Mouse (Mus musculus): ENCODE results near the gene Med21.

Med21 gene

DNA sequence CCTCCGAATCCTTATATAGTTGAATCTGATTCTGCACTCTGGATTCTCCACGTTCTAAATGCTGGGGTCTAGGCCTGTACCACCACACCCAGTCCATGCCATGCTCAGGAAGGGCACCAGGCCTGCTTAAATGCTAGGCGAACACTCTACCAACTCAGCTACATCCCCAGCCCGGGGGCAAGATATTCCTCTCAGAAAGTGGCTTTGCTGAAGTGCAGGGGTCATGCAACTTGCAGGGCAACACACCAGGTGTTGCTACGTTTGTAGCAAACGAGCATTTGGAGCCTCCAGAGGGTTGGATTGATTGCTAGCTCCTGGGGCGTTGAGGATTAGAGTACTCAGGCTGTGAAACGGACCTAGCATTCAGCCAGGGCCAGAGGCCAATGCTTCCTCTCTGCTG is 9.2 kb upstream of the Med21 start:
- Histone ChIP-seq H3K27me3 (ENCODE audit: control insufficient read depth, insufficient read depth, low read length, poor library complexity, severe bottlenecking) (no peaks in the 10 kb centered on the region), H3K36me3 (ENCODE audit: control insufficient read depth, insufficient read depth, low read length, poor library complexity, severe bottlenecking) (no peaks in the 10 kb centered on the region)
- no peak for DNase-seq (ENCODE audit: low read depth, low spot score)

DNA sequence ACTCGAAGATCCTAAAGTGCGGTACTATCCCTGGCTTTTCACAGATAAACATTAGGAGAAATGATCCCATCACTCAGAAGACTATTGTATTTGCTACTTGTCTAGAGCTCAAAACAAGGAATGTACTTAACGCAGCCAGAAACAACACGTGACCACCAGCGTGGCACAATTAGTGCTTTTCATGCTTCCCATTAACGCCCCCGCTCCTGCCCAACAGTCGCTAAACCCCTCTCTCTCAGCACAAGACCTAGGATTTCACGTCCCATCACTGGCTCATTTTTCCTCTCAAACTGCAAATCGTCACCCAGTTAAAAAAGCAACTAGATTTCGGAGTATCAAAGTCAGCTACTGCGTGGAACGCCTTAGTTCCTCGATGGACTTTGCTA is 8.7 kb upstream of the Med21 start:
- no peaks in the 10 kb centered on the region for H3K36me3 ChIP-seq (ENCODE audit: control insufficient read depth, insufficient read depth, low read length, poor library complexity, severe bottlenecking)
- H3K27me3 ChIP-seq (ENCODE audit: control insufficient read depth, insufficient read depth, low read length, poor library complexity, severe bottlenecking), result no peaks in the 10 kb centered on the region
- DNase-seq (ENCODE audit: low read depth, low spot score), result no peak

- DNase-seq (ENCODE audit: low read depth, low spot score), result peak; percentile 81
- H3K27me3 ChIP-seq (ENCODE audit: control insufficient read depth, insufficient read depth, low read length, poor library complexity, severe bottlenecking), result no peaks in the 10 kb centered on the region
- H3K36me3 ChIP-seq (ENCODE audit: control insufficient read depth, insufficient read depth, low read length, poor library complexity, severe bottlenecking), result no peaks in the 10 kb centered on the region
Observed at GRCm38 (mm10) chr6:146634015-146634722, 8.2 kb upstream of the Med21 start.

- H3K27me3 ChIP-seq (ENCODE audit: control insufficient read depth, insufficient read depth, low read length, poor library complexity, severe bottlenecking), result no peaks in the 10 kb centered on the region
- no peaks in the 10 kb centered on the region for H3K36me3 ChIP-seq (ENCODE audit: control insufficient read depth, insufficient read depth, low read length, poor library complexity, severe bottlenecking)
- DNase-seq (ENCODE audit: low read depth, low spot score), result peak; percentile 39
Observed at GRCm38 (mm10) chr6:146634759-146635606, 7.4 kb upstream of the Med21 start.

GRCm38 (mm10) chr6:146636482-146636881 is 5.9 kb upstream of the Med21 start:
- Histone ChIP-seq H3K36me3 (ENCODE audit: control insufficient read depth, insufficient read depth, low read length, poor library complexity, severe bottlenecking) (no peaks in the 10 kb centered on the region), H3K27me3 (ENCODE audit: control insufficient read depth, insufficient read depth, low read length, poor library complexity, severe bottlenecking) (no peaks in the 10 kb centered on the region)
- no peak for DNase-seq (ENCODE audit: low read depth, low spot score)

DNA sequence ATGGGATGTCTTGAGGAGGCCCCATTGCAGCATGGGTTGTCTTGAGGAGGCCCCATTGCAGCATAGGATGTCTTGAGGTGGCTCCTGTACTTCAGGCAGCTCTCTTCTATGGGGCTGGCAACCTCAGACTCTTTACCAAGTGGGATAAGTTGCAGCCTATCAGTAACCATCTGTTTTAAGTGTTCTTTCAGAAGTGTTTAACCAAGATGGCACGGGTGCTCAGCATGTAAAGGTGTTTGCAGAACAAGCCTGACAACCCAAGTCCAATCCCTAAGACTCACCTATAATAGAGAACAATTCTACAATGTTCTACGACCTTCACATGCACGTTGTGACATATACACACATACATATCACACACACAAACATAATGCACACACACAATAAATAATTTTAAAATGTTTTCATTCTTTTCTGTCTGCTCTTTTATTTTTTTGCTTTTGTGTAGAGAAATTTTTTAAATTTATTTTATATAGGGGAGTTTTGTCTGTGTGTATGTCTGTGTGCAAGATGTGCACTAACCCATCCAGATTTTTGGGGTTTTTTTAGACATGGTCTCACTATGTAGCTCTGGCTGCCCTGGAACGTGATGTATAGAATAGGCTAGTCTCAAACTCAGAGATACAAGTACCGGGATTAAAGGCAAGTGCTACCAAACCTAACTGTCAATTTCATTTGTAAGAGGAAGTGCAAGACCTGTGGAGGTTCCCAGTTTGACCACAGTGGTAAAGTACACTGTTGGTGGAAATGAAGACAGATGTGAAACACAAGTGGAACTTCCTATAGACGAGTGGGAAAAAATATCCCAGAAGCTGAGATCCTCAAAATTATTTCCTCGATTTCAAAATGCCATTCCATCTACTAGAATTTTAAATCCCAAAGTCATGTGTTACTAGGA is 2.0 kb upstream of the Med21 start:
- Histone ChIP-seq H3K36me3 (ENCODE audit: control insufficient read depth, insufficient read depth, low read length, poor library complexity, severe bottlenecking) (no peaks in the 10 kb centered on the region), H3K27me3 (ENCODE audit: control insufficient read depth, insufficient read depth, low read length, poor library complexity, severe bottlenecking) (no peaks in the 10 kb centered on the region)
- peak; percentile 9 for DNase-seq (ENCODE audit: low read depth, low spot score)

DNA sequence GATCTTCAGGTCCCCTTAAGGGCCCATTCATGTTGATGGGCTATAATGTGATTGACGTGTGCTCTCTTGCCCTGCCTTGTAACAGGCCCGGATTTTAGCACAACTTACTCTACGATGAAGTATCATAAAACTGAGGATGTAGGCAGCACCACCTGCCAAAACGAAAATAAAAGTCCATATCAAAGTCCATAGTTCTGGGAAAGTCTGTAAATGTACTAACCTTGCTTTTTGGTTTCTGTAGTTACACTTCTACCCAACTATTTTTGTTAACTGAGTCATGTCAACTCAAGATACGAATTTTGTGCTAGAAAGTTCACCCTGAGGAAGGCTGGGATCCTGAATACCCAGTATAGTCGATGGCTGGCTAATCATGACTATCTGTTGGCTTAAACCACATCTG is 1.4 kb upstream of the Med21 start:
- no peak for DNase-seq (ENCODE audit: low read depth, low spot score)
- H3K27me3 ChIP-seq (ENCODE audit: control insufficient read depth, insufficient read depth, low read length, poor library complexity, severe bottlenecking), result no peaks in the 10 kb centered on the region
- H3K36me3 ChIP-seq (ENCODE audit: control insufficient read depth, insufficient read depth, low read length, poor library complexity, severe bottlenecking), result no peaks in the 10 kb centered on the region

DNA sequence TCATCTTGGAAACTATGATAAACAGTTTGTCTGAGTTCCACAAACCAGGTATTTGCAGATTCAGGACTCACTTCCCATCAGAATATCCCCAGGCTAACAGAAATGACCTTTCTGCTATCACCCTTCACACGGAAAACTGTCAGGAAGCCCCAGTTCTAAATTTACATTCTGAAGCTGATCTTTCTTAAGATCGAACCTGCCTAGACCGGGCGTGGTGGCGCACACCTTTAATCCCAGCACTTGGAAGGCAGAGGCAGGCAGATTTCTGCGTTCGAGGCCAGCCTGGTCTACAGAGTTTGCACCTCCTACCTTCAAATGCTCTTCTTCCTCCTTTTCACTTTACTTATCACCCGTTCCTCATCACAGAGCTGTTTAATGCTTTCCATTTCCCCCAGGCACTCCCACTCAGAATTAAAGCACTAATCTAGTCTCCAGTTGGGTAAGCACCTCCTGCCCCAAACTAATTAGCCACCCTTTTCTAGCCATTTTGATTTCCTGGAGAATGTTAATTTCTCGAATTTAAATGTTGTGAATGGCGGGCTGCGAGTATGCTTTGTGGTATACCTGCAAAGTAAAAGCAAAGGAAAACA is 631 bp upstream of the Med21 start:
- no peak for DNase-seq (ENCODE audit: low read depth, low spot score)
- H3K27me3 ChIP-seq (ENCODE audit: control insufficient read depth, insufficient read depth, low read length, poor library complexity, severe bottlenecking), result no peaks in the 10 kb centered on the region

GRCm38 (mm10) chr6:146643184-146643570 is 830 bp downstream of the Med21 start:
- H3K36me3 ChIP-seq (ENCODE audit: control insufficient read depth, insufficient read depth, low read length, poor library complexity, severe bottlenecking), result no peaks in the 10 kb centered on the region
- DNase-seq (ENCODE audit: low read depth, low spot score), result peak; percentile 10
- H3K27me3 ChIP-seq (ENCODE audit: control insufficient read depth, insufficient read depth, low read length, poor library complexity, severe bottlenecking), result no peaks in the 10 kb centered on the region

More for the DNA sequence above, 631 bp upstream of the Med21 start:
- H3K36me3 ChIP-seq (ENCODE audit: control insufficient read depth, insufficient read depth, low read length, poor library complexity, severe bottlenecking), result no peaks in the 10 kb centered on the region

DNA sequence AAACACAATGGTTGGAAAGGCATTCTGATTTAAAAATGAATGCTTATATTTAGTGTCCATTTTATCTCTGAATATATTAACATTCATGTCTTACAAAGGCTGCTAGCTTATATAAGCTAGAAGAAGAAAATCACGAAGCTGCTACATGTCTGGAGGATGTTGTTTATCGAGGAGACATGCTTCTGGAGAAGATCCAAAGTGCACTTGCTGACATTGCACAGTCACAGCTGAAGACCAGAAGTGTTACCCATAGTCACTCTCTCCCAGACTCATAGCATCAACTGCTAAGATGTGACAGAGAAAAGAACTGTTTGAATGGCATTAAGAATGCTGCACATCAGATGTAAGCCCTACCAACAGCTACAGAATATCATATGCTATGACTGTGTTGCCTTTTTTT is 7.7 kb downstream of the Med21 start:
- no peaks in the 10 kb centered on the region for H3K27me3 ChIP-seq (ENCODE audit: control insufficient read depth, insufficient read depth, low read length, poor library complexity, severe bottlenecking)
- DNase-seq (ENCODE audit: low read depth, low spot score), result no peak
- H3K36me3 ChIP-seq (ENCODE audit: control insufficient read depth, insufficient read depth, low read length, poor library complexity, severe bottlenecking), result peaks cover 2% of the 10 kb centered on the region; the same call in 1 of the 2 replicates

GRCm38 (mm10) chr6:146651431-146651830 is 9.1 kb downstream of the Med21 start:
- no peak for DNase-seq (ENCODE audit: low read depth, low spot score)
- Histone ChIP-seq H3K27me3 (ENCODE audit: control insufficient read depth, insufficient read depth, low read length, poor library complexity, severe bottlenecking) (no peaks in the 10 kb centered on the region), H3K36me3 (ENCODE audit: control insufficient read depth, insufficient read depth, low read length, poor library complexity, severe bottlenecking) (peaks cover 2% of the 10 kb centered on the region; the same call in 1 of the 2 replicates)

DNA sequence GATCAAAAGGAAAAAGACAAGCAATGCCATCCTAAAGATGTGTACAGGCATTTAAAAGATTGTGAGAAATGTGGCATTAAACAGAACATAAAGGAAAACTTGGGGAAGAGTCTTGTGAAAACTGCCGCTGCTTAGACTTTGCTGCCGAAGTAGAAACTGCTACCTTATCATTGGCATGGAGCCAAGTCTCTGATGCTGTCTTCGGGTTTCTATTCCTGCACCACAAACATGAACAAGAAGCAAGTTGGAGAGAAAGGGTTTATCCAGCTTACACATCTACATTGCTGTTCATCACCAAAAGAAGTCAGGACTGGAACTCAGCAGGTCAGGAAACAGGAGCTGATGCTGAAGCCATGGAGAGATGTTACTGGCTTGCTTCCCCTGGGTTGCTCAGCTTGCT is 10.8 kb downstream of the Med21 start:
- no peak for DNase-seq (ENCODE audit: low read depth, low spot score)
- Histone ChIP-seq H3K27me3 (ENCODE audit: control insufficient read depth, insufficient read depth, low read length, poor library complexity, severe bottlenecking) (no peaks in the 10 kb centered on the region), H3K36me3 (ENCODE audit: control insufficient read depth, insufficient read depth, low read length, poor library complexity, severe bottlenecking) (peaks cover 2% of the 10 kb centered on the region; the same call in 1 of the 2 replicates)

- Histone ChIP-seq H3K36me3 (ENCODE audit: control insufficient read depth, insufficient read depth, low read length, poor library complexity, severe bottlenecking) (no peaks in the 10 kb centered on the region), H3K27me3 (ENCODE audit: control insufficient read depth, insufficient read depth, low read length, poor library complexity, severe bottlenecking) (no peaks in the 10 kb centered on the region)
- peak; percentile 47 for DNase-seq (ENCODE audit: low read depth, low spot score)
Observed at GRCm38 (mm10) chr6:146660591-146660990, 18.2 kb downstream of the Med21 start.

DNA sequence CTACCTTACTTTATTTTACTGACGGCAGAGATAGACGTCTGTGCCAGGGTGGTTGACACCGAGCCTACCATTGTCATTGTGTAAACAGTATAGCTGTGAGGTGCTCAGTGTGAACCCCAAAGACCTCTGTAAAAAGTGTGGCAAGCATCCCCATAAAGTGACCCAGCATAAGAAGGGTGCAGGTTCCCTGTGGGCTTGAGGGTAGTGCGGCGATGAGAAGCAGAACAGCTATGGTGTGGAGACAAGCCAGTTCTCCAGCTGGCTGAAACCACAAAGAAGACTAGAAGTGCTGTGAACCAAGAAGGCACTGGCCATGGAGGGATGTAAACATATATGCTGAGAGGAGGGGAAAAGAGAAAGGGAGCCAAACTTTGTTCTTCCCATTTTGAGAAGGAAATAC is 19.3 kb downstream of the Med21 start:
- Histone ChIP-seq H3K36me3 (ENCODE audit: control insufficient read depth, insufficient read depth, low read length, poor library complexity, severe bottlenecking) (no peaks in the 10 kb centered on the region), H3K27me3 (ENCODE audit: control insufficient read depth, insufficient read depth, low read length, poor library complexity, severe bottlenecking) (no peaks in the 10 kb centered on the region)
- DNase-seq (ENCODE audit: low read depth, low spot score), result no peak

Data from splenic B cell, adult 2 months (primary cell).